Mouse (Mus musculus) kidney, postnatal 4 days (tissue): ENCODE data around the gene Galnt15.

ENCODE experiments used
- DNase-seq, 2 experiments: peaks; one replicate each; pipeline ENCODE4 v3.0.0; 2021; ENCODE audit warnings: mixed read lengths in 2 of 2

The Galnt15 gene

DNA sequence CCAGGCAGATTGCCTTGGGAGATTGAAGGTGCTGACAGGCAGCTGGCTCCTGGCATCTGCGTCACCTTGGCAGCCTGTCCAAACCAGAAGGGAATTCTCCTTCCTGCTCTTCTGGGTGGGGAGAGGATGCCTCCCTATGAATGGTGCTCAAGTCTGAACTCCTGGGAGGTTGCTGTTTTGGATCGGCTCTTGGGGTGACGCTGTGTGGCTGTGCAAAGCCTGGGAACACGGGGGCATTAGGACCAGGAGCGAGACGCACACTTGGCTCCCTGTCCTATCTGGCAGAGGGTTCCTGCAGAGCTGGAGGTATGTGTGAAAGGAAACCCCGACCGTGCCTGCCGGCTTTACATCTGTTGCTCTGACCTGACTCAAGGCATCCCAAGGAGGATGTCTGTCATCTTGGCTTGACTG lies at the start of gene Galnt15:
Gene Galnt15, plus strand, starts transcription at position 309 of the 411 bp plus-strand sequence.
- peak; percentile 21 to 32 for DNase-seq

DNA sequence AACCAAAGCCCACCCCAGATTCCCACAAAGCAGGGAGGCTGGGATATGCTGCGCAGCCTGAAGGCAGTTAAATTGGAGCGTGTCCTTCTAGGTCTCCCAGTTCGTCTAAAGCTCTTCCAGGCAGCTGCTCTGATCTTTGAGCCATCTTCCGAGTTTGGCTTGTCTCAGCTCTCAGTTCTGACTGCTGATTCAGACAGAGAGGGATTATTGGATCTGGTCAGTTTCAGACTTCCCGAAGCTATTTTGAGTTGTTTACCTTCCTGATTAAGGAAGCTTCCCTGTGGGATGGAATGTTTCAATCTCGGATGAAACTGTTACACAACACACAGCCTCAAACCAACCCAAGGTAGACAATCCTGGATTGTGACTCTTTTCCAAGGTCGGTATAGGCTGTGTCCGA lies 34.8 kb upstream of the Galnt15 start:
- DNase-seq, result no peak

DNA sequence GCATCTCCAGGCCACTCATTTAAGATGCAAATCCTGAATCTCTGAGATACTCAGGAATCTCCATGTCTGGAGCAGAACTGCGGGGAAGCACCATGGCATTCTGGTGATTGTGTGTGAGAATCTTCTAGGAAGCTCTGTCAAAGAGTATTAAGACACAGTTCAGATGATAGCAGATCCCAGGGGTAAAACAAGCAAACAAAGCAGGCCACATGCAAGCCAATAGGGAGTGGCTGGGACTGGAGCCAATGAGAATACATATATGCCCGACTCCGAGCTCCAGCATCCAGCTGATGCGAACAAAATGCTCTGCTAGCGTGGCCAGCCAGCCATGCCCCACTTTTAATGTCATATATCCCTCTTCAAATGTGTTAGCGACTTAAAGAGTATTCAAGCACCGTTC lies 27.8 kb upstream of the Galnt15 start:
- DNase-seq, result no peak

GRCm38 (mm10) chr14:32002502-32003338 lies 26.1 kb upstream of the Galnt15 start:
- no peak for DNase-seq

DNA sequence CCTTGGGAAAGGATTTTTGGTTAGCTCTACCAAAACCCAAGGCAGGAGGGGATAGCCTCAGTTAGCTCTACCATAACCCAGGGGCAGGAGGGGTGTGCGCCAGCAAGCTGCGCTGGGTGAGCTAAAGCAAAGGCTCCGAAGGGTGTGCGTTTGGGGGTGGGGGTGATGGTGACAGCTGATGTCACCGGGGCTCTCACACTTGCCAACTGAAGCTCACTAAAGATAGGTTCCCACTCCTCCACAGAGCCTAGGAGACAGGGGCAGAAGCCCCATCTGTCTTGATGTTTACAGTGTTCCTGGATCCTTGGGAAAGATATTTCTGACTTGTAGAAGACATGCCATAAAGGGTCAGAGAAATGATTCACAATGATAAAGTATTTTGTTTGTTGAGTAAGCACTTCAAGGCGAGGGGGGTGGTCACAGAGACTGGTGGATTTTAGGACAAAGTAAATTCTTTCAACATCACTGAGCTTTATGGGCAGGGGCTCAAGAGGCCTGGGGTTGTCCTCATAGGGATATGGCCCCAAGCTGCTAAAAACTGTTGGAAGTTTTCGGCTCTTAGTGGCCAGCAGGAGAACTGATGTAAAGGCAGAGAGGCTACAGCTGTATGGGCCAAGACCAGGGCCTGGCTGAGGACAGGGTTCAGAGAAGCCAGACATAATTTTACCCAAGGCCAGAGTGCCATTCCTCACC lies 24.7 kb upstream of the Galnt15 start:
- DNase-seq, result peak in 1 of 2 experiments; percentile 24

GRCm38 (mm10) chr14:32005673-32006261 lies 23.0 kb upstream of the Galnt15 start:
- peak in 1 of 2 experiments; percentile 24 for DNase-seq

- no peak for DNase-seq
Measured at GRCm38 (mm10) chr14:32007654-32008335, 21.0 kb upstream of the Galnt15 start.

GRCm38 (mm10) chr14:32009715-32010114 lies 19.1 kb upstream of the Galnt15 start:
- DNase-seq, result no peak

DNA sequence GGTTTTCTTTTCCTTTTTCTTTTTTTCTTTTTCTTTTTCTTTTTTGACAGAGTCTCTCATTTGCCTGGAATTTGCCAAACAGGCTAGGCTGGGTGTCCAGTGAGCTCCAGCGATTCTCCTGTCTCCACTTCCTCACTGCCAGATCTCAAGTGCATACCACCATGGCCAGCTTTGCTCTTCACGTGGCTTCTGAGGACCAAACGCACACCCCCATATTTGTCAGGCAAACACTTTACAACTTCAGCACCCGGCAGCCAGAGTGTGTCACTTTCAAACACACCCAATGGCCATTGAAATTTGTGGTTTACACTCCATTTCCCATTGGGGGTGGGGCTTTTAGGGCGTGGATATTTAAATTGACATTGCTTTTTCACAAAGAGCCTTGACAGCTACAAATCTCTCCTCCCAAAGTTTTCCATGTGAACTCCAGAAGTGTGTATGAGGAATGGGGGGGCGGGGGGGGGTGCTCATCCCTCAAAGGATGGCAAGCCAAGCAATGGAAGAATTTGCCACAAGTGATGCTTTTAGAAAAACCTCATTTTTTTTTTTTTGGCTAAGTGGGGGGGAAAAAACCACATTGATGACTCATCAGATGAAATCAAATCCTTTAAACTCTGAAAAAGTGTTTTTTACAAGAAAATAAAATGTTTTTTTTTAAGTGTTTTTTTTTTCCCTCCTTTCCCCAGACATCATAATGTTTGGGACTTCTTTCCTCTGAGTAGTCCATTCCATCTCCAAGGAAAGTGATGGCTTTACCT lies 17.1 kb upstream of the Galnt15 start:
- no peak for DNase-seq

DNA sequence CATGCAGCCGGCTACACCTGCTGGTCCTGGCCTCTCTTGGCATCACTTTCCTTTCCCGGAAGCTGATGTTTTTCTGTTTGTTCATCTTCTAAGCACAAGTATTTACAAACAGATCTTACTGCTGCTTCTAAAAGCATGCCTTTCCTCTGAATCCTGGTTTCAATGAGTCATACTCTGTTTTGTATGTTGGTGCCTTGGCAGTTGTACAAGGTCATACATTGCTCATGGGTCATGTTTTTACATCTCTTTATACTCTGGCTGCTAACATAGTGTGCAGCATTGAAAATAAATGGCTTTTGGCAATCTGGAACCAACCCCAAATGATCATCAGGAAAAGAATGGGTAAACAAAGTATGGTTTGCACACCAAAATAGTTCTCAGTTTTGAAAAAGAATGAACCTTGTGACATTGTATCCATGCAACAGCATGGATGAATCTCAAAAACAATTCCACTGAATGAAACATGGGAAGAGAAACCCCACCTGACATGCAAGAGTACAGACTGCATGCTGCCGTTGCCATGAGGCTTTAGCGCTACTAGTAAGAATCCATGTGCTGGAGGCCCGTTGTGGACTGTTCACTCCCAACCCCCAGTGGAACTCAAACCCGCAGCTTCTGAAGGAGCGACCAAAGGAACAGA lies 13.5 kb upstream of the Galnt15 start:
- DNase-seq, result no peak

GRCm38 (mm10) chr14:32016466-32016865 lies 12.3 kb upstream of the Galnt15 start:
- DNase-seq, result no peak

DNA sequence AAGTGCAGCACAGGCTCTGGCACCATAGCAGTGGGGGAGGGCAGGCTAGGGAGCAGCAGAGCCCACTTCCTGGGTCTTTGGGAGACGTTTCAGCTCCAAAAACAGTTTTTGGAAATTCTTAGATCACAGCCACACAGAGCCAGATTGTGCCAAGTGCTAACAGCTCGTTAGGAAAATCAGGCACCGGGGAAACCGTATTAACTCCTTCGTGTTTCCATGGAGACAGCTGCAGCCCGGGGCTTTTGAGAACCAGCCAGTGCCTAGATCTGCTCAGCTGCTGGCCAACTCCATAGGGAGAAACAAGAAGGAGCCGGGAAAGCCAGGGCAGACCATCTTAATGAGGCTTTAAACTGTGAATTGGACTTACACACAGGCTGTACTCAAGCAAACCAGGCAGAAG lies 11.9 kb upstream of the Galnt15 start:
- peak; percentile 43 to 65 for DNase-seq

- DNase-seq, result no peak
Measured at GRCm38 (mm10) chr14:32017448-32017847, 11.3 kb upstream of the Galnt15 start.

- DNase-seq, result no peak
Measured at GRCm38 (mm10) chr14:32019091-32019490, 9.7 kb upstream of the Galnt15 start.

- no peak for DNase-seq
Measured at GRCm38 (mm10) chr14:32021967-32022366, 6.8 kb upstream of the Galnt15 start.

- DNase-seq, result peak in 1 of 2 experiments; percentile 36
Measured at GRCm38 (mm10) chr14:32022450-32022849, 6.3 kb upstream of the Galnt15 start.

GRCm38 (mm10) chr14:32023891-32024290 lies 4.9 kb upstream of the Galnt15 start:
- DNase-seq, result no peak

- DNase-seq, result no peak
Measured at GRCm38 (mm10) chr14:32027218-32027617, 1.6 kb upstream of the Galnt15 start.

DNA sequence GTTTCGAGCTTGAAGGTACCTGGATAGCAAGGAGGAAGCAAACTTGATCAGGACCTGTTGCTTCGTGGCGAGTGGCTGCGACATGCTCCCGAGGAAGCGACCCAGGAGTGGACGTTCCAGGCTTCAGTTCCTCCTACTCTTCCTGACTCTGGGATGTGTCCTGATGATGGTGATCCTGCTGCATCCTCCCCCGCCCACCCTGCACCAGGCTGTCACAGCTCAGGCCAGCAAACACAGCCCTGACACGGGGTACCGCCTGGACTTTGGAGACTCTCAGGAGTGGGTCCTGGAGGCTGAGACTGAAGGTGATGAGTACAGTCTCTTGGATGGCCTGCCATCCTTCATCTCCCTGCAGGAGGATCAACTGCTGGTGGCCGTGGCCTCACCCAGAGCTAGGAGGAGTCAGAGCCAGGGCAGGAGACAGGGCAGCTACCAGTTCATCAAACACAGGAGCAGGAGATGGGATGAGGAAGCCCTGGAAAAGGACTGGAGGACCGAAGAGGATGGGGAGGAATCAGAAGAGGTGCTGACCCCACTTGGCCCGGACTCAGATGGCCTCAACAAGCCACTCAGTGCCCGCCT lies 713 bp downstream of the Galnt15 start:
- DNase-seq, result peak in 1 of 2 experiments; percentile 16

DNA sequence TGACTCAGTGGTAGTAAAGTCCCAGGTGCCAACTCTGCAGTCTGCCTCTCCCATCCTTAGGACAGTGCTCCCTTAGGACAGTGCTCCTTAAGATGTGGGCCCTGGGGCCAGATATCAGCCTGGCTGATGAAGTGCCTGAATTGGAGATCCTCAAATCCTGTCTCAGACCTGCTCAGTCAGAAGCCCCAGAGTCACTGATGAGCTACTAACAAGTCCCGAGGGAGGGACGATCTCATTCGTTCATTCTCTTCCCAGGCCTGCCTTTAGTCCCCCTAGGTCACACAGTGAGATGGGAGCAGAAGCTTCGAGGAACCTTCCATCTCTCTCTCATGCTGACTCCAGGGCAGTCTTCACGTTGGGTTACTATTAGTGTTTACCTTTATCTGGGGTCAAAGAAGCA lies 1.3 kb downstream of the Galnt15 start:
- no peak for DNase-seq

GRCm38 (mm10) chr14:32032522-32032921 lies 3.7 kb downstream of the Galnt15 start:
- DNase-seq, result peak; percentile 74 to 81
